Mouse (Mus musculus): ENCODE measurements around the gene Dscam.

The Dscam gene

DNA sequence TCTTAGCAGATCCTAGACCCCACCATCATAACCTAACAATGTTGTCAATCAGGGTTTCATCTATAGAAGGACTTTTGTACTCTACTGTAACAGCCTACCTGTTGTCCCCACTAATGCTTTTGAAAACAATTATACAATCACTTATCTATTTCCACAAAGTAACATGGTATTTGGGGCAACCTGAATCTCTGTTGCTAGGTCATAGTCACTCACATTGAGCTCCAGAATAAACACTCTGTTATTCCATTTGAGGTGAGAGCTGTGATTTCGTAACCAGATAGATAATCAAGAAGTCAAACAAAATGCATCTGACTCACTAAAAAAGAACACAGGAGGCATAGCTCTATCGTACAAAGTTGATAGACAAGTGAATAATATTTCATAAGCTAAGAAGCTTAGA is 226.9 kb downstream of the Dscam start:
- DNase-seq (ENCODE audit: low spot score in 2 of 2) = no peak

DNA sequence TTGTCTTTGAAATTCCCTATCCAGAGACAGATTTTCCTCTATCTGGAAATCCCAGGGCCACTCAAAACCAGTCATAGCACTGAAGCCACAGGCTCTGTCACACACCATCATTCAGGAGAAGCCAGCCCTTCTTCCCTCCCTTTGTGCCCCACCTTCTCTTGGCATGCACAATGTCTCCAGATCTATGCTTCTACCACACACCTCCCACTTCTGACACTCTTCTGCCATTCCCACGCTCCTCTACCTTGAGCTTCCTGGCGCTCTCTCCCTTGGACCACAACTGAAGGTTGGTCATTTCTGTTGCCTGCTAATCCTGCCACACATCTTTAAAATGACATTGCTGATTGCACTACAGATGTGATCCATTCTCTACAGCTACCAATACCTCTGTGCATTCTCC is 235.8 kb downstream of the Dscam start:
- DNase-seq (ENCODE audit: low spot score in 2 of 2) = no peak

DNA sequence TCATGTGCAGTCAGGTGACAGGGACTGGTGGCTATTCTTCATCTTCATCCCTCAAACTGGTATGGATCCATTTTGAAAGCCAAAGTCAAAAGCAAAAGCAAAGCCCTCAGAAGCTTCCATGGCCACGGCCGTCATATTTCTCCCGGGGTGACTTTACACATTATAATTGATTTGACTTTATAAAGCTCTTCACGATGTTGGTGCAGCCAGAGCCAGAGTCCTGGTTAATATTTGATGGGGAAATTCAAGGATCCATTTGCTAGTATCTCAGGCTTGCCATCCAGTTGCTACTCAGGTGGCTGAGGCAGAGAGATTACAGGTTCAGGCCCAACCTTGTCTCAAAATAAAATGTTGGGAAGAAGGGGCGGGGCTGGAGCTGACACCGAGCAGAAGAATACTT is 238.3 kb downstream of the Dscam start:
- no peak for DNase-seq (ENCODE audit: low spot score in 2 of 2)

DNA sequence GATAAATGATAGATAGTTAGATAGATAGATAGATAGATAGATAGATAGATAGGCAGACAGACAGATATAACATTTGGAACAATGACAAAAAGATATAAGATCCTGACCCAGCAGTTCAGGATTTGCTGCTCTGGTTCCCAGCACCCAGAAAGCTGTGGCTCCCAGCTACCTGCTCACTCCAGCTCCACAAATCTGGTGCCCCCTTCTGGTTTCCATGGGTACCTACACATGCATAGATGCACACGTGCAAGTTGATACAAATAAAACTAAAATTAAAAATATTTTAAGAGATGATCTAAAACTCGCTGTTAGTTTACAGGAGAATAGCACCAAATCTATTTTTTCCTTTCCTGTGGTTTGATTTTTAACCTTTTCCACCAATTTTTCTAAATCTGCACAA is 238.8 kb downstream of the Dscam start:
- no peak for DNase-seq (ENCODE audit: low spot score in 2 of 2)

DNA sequence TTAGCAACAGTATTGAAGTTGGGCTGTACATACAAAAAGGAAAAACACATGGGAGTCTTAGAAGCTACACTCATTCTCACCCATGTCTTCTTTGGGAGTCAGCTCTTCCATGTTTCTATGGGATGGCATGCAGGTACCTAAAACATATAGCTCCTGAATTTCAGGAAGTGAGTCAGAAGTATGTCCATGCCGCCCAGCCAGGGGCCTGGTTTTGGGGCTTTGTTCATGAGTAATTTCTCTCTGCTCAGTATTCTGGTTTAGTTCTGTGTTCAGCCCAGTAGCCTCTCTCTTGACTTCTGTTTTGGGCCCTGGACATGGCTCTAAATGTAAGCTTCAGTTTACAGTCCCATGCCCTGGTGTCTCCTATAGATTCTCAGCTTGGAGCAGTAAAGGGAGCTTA is 242.5 kb downstream of the Dscam start:
- no peak for DNase-seq (ENCODE audit: low spot score in 2 of 2)

DNA sequence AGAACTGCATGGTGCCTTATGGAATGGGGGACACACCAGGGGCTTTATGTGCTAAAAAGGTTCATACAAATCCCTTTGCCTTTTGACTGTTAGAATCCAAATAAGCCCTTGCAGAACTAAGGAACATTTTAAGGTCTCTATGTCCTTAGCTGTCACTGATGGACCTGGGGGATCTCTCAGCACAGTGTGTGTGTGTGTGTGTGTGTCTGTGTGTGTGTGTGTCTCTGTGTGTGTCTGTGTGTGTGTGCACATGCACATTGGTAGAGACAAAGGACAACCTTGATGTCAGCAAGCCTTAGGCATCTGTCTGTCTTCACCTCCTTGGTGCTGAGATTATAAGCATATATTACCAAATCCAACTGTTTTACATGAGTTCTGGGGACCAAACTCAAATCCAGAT is 243.1 kb downstream of the Dscam start:
- no peak for DNase-seq (ENCODE audit: low spot score in 2 of 2)

DNA sequence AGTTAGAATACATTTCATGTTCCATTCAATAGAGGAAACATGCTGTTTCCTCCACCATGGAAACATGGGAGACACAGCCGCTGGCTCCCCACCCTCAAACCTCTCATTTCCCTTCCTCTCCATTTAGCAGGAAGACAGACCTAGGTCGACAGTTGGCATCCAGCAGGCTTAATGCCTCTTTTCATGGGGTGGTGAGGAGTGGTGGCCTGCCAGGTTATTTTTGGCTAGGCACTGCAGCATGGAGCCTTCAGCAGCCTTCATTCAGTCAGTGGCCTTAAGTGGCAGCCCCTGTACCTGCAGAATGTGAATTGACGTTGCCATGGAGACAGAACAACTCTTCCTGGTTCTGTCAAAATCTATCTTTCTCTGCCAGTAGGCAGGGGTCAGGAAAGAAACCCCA is 243.6 kb downstream of the Dscam start:
- DNase-seq (ENCODE audit: low spot score in 2 of 2) = no peak

DNA sequence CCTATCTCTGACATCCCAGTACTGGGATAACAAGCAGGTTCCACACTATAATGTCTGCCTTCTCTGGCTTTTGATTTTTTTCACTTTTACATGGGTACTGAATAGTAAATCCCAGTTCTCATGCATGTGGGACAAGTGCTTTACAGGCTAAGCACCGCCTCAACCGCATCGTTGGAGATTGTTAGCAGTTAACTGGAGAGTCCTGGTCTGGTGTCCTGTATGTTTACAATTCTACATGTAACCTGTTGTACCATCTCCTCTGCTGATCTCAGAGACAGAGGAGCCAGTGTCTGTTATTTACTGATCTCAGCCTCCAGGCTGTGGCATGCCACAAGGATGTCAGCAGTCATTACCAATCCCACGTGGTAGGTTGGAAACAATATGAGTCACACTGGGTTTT is 246.6 kb downstream of the Dscam start:
- DNase-seq (ENCODE audit: low spot score in 2 of 2) = no peak

DNA sequence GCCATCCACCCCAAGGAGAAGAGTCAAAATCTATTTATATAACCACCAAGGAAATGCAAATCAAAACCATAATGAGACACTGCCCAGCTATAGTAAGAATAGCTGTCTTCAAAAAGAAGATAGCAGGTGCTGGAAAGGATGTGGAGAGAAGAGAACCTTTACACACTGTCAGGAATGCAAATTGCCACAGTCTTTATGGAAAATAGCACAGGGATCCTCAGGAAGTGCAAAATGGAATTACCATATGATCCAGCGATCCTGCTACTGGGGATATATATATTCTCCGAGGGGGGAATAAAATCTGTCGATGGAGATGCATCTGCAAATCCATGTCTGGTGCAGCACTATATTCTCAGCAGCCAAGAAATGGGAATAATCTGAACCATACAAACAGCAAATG is 256.1 kb downstream of the Dscam start:
- DNase-seq (ENCODE audit: low spot score in 2 of 2) = no peak

DNA sequence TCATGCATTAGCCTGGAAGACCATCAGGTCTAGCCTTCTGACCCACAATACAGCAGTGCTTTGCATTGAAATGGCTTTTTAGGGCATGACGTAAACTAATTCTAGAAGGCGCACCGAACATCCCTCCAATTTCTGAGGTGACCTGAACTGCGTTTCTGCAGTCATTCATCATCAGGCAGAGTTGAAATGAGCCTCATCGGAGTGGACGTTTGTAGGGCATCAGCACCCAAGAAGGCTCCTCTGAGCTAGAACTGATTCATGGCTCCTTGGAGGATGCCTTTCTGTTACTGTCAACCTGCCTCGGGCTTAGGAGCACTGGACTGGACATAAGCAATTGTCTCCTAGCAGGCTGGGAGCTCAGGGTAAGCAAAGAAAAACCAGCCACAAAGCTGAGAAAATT is 257.7 kb downstream of the Dscam start:
- DNase-seq (ENCODE audit: low spot score in 2 of 2) = no peak

DNA sequence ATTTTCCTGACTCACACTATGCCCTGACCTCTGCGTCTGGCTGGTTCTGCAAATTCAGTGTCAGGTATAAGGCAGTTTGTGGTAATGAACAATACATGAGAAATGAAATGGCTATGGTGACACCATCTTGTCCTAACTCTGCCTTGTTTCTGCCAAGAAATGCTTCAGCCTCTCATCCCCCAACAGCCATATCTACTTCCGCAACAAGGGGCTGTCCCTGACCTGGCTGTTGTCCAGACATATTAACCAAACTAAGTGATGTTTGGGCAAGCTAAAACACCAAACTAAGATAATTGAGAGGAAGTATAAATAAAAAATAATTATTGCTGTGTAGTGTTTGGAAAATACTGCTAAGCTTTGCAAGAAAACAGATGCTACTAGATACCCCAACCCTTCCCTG is 258.4 kb downstream of the Dscam start:
- no peak for DNase-seq (ENCODE audit: low spot score in 2 of 2)

DNA sequence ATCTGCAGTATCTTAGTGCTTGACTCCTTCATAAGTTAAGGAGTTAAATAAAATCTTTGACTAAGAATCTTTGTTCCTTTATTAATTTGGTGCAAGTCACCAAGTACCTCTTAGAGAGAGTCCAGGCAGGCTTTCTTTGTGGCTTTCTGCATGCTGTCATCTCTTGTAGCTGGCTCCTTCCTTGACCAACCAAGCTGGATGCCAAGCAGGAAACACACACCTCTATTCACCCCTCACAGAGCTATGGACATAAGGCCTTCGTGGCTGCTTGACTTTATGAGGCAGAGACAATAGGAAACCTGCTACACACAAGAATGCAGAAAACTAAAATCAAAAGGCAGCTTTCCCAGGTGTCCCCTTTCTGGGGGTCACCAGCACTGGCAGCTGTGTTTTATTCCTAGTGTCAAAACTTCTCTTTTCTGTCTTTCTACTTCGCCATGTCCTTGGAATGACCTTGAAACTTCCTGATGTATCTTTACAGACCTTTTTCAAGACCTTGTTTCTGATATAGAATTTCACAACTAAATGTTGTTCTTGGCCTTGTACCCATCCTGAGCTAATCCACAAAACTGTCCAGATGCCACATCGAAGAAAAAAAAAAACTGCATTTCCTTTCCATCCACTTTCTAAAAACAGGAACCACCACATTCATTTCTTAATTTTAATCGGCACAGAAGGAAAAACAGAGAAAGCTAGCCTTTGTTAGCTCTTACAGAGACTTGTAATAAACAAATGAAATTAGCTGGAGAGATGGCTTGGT is 260.0 kb downstream of the Dscam start:
- no peak for DNase-seq (ENCODE audit: low spot score in 2 of 2)

DNA sequence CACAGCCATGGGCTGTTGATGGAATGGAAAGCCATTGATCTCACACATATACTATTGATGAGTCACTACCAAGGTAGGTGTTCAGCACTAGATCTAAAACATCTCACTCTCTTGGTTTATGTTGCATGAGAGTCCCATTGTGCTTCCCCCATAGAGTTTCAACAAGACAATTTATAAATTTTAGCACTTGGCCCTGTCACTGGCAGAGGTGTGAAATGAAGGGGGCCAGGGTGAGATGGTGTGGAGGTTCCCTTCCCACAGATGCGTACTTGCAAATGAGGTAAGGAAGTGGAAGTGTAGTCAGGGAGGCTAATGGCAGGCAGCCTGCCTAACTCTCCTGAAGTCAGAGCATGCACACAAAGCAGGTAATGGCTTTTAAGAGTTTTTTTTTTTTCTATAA is 262.7 kb downstream of the Dscam start:
- no peak for DNase-seq (ENCODE audit: low spot score in 2 of 2)

DNA sequence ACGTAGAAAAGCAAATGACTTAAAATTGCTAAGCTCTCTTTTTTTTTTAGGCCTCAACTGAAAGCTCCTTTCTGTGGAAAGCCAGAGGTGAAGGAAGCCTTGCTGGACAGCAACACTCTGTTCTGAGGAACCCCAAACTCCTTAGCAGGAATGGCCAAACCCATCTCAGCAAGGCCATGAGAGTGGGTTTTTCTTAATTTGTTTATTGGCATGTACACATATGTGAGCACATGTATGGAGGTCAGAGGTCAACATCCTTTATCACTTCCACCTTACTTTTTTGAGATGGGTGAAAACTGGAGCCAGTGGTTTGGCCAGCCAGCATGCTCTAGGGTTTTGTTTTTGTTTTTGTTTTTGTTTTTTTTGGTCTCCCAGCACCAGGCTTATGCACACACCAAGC is 263.5 kb downstream of the Dscam start:
- no peak for DNase-seq (ENCODE audit: low spot score in 2 of 2)

DNA sequence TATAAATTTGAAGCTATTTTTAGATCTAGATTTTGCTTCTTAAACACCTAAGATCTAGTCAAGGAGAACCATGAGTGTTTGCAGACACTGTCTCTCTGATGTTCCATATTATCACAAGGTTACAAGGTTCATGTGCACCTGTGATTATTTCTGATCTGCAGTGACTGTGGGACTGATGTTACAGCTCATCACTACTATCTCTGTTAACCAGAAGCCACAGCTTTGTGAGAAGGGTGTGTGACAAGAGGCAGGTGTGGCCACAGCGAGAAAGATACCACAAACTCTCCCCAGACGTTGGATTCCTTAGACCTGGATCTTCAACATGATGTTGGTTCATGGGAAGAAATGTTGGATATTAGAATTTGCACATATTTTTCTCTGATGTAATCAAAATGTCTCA is 263.9 kb downstream of the Dscam start:
- no peak for DNase-seq (ENCODE audit: low spot score in 2 of 2)

DNA sequence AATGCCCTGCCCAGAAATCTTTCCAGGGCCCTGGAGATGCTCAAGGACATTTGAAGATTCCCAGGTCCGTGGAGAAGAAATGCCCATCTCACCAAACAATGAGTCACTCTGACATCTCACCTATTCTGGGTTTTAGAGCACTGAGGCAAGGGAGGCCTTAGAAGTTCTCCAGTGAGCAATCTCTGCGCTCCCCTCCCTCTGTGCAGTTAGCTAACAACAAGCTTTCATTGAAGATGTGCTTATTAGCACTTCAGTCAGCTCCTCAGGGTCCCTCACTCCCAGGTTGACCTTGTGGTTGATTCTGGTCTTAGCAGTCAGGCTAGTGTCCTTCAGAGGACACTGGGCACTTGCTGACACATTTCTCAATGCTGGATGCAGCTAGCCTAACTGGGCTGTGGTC is 265.8 kb downstream of the Dscam start:
- DNase-seq (ENCODE audit: low spot score in 2 of 2) = no peak

DNA sequence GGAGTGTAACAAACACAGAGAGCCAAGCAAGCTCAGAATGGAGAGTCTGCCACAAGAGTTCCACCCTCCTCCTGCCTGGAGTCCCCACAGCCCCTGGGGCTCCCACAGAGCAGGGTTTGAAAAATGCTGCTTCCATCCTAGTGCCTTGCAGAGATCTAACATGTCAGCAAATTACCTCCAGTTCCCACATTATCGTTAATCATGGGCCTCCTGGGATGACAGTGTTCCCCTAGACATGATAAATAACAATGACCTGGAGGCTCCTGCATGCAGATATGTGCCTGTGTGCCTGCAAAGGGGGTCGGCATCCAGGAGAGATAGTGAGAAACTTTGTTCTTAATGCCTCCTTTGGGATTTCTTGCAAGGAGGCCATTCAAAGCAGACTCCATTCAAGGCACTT is 266.2 kb downstream of the Dscam start:
- no peak for DNase-seq (ENCODE audit: low spot score in 2 of 2)

DNA sequence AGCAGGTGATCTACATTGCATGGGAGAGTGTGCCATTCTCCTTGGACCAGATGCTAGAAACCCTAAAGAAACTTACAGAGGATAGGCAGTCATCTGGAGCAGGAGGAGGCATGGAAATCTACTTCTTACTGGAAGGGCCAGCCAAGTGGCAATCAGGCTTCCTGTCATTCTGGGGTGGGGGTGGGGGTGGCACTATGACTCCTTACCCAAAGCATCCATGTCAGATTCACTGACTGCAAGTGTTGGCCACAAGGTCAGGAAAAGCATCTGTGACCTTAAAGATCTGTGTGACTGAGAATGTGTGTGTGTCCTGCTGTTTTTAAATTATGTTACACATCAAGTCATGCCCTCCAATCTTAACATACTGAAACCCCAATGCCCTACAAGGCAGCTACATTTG is 268.0 kb downstream of the Dscam start:
- DNase-seq (ENCODE audit: low spot score in 2 of 2) = no peak

DNA sequence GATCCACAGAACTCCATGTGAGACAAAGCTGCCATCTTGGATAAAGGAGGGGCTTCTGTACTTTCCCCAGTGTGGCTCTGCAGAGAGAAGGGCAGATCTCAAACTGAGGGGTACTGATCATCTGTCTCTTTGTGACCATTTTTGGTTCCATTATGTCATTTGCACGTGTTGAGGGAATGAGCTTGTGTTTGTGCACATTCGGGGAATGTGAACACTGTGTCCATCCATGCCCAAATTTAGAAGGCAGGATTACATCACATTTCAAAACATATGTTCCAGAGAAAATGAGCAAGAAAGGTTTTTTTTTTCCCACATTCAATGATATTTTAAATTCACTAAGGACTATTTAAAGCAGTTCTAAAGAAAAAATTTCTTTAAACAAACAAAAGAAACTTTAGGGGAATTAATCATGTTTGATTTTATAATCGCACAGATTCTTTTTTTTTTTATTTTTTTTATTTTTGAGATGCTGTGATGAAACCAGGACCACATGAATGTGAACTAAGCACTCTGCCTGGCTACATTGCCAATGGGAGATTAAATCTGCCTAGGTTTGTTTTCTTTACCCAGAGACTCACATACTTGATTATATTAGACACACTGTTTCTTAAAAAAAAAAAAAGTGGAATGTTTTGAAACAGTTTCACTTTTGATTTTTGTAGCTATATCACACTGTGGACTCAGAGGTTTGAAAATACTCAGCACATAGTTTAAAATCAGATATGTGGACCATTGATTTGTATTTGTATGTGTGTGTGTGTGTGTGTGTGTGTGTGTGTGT is 269.1 kb downstream of the Dscam start:
- no peak for DNase-seq (ENCODE audit: low spot score in 2 of 2)

DNA sequence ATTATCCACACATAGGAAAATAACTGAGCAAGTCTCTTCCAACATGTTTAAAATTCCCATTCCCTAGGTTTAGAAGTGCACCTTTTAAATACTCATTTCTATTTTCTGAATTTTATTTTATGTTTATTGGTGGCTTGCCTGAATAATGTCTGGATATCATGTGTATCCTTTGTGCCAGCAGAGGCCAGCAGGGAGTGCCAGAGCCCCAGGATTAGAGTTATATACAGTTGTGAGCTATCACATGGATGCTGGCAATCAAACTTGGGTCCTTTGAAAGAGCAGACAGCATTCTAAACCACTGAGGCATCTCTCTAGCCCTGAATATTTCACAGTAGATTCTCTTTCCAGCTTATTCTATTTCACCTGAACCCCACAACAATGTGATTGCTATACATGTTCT is 271.2 kb downstream of the Dscam start:
- DNase-seq (ENCODE audit: low spot score in 2 of 2) = no peak

DNA sequence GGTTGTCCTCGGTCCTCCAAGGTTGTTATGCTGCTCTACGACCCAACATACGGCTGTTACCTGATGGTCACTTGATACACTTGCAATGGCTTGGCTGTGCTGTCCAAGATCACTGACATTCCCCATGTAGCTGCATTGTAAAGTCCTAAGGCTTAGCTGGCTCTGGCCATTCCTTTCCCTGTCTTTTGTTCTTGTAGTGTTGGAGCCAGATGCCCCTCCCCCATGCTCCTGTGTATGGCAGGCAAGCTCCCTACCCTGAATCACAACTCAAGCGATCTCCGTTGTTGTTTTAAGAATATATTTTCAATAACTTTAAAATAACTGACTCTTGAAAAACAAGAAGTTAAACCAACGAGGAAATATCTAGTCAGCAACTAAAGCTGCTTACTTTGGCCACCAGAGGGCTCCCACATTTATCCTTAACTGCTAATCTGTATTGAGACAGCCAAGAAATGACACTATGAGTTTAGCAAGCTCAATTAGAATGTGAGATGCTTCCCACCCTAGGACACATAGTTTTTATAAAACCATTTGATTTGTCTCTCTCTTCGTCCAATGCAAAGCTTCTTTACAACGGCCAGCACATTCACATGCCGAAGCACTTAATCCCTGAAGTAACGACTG is 273.9 kb downstream of the Dscam start:
- no peak for DNase-seq (ENCODE audit: low spot score in 2 of 2)

DNA sequence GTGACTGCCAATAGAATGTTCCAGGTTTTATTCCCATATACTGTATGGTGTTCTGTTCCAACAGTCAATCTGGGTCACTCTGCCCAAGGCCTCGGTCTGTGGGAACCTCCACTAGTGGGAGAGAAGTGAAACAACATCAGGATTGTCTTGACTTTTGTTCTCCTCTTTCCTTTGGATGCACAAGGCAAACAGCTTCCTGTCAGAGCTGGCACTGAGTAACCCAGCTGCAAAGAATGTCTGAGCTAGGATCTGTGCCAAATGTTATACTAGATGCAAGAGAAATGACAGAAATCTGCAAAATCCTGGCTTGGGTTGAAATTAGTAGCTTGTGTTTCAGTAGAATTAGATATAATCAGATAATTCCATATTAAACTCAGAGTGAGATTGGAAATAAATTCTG is 282.5 kb downstream of the Dscam start:
- DNase-seq (ENCODE audit: low spot score in 2 of 2) = no peak

DNA sequence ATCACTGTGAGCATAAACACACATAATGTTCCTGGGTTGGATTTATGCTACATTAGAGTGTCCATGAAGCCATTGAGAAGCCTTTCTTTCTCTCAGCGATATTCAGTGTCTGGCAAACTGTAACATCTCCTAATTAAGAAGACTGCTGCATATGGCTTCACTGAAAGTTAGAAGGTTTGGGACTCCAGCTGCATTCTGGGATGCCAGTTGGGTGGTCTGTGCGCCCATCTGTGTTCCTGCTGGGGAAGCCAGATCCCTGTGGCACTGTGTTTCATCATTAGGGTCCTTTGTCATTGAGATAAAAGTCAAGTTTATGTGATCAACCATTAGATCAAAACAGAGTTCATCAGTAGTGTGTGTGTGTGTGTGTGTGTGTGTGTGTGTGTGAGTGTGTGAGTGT is 284.7 kb downstream of the Dscam start:
- DNase-seq (ENCODE audit: low spot score in 2 of 2) = no peak

All from spleen, postnatal 14 days (tissue).